ENCODE assay signal across 14 mouse cellular contexts in genomic region chr10:84772380-84773130, GRCm38 (mm10). TPM values are rescaled to one million over a fixed set of nuclear protein-coding genes. Genes with fewer than 3 reads are reported as not detected.
DNase-seq lines count a peak whose midpoint lies in the region; ATAC-seq and TF ChIP-seq lines count a peak whose summit lies in the region.
"Had no signal": no experiment of that assay in that cellular context is flagged by ENCODE, and none has a peak within 500 bp of the region (broad histone marks: within the 10 kb centered on the region; RNA-seq: fewer than 3 reads in every experiment).

No protein-coding gene starts in this region.

- no peak for TF ChIP-seq EP300 in stomach, postnatal 0 days (optimal IDR thresholded peaks at IDR 0.05)

- H3K4me3 ChIP-seq in forebrain, embryonic 10.5 days = no peak overlapping the region
- no peak overlapping the region for H3K4me3 ChIP-seq in forebrain, embryonic 12.5 days (replicated peaks)
- H3K4me3 ChIP-seq in midbrain, embryonic 10.5 days = no peak overlapping the region
- H3K4me3 ChIP-seq in midbrain, embryonic 16.5 days (ENCODE audit: low read depth, low read length) = no peak overlapping the region
- no peak overlapping the region for H3K4me3 ChIP-seq in heart, embryonic 15.5 days
- H3K4me3 ChIP-seq in stomach, postnatal 0 days (ENCODE audit: low read depth, low read length) = no peak overlapping the region
- H3K4me3 ChIP-seq: limb, embryonic 12.5 days had no signal

- H3K9ac ChIP-seq in forebrain, embryonic 12.5 days = no peak overlapping the region
- H3K9ac ChIP-seq in midbrain, embryonic 16.5 days (ENCODE audit: low read depth, low read length) = no peak overlapping the region
- no peak overlapping the region for H3K9ac ChIP-seq in heart, embryonic 15.5 days
- H3K9ac ChIP-seq in stomach, postnatal 0 days (ENCODE audit: low read length) = no peak overlapping the region
- H3K9ac ChIP-seq: forebrain, postnatal 0 days; limb, embryonic 12.5 days had no signal

- peak overlapping the region; percentile 17; the same call in 1 of the 2 replicates for H3K27ac ChIP-seq in forebrain, embryonic 10.5 days
- no peak overlapping the region for H3K27ac ChIP-seq in forebrain, embryonic 12.5 days
- peak overlapping the region; percentile 10; the same call in 1 of the 2 replicates for H3K27ac ChIP-seq in midbrain, embryonic 10.5 days (replicated peaks)
- H3K27ac ChIP-seq in midbrain, embryonic 16.5 days (ENCODE audit: low read length) = no peak overlapping the region
- H3K27ac ChIP-seq in heart, embryonic 15.5 days = peak overlapping the region; percentile 72
- H3K27ac ChIP-seq in stomach, postnatal 0 days (replicated peaks) = no peak overlapping the region
- H3K27ac ChIP-seq: limb, embryonic 12.5 days had no signal

- no peaks in the 10 kb centered on the region for H3K9me3 ChIP-seq in forebrain, embryonic 10.5 days
- H3K9me3 ChIP-seq in forebrain, embryonic 12.5 days = no peaks in the 10 kb centered on the region
- no peaks in the 10 kb centered on the region for H3K9me3 ChIP-seq in midbrain, embryonic 10.5 days (replicated peaks)
- H3K9me3 ChIP-seq in midbrain, embryonic 16.5 days (replicated peaks; ENCODE audit: control insufficient read depth, low read length, poor library complexity, severe bottlenecking) = no peaks in the 10 kb centered on the region
- H3K9me3 ChIP-seq in heart, embryonic 15.5 days (replicated peaks) = no peaks in the 10 kb centered on the region
- no peaks in the 10 kb centered on the region for H3K9me3 ChIP-seq in stomach, postnatal 0 days (ENCODE audit: control insufficient read depth, low read length)
- H3K9me3 ChIP-seq: limb, embryonic 12.5 days had no signal

- no peak overlapping the region for H3K4me2 ChIP-seq in forebrain, embryonic 12.5 days
- no peak overlapping the region for H3K4me2 ChIP-seq in midbrain, embryonic 16.5 days (ENCODE audit: low read length)
- H3K4me2 ChIP-seq in heart, embryonic 15.5 days = no peak overlapping the region
- no peak overlapping the region for H3K4me2 ChIP-seq in stomach, postnatal 0 days (replicated peaks; ENCODE audit: low read depth)
- H3K4me2 ChIP-seq: limb, embryonic 12.5 days had no signal

- no peak for DNase-seq in forebrain, embryonic 10.5 days (ENCODE audit: extremely low spot score, low spot score)
- DNase-seq in midbrain, embryonic 10.5 days (ENCODE audit: low spot score) = peak; percentile 38
- peak; percentile 86 for DNase-seq in telencephalon, adult 2 months (ENCODE audit: low read depth, low spot score)
- no peak for DNase-seq in stomach, postnatal 0 days (ENCODE audit: low spot score)
- no peak for DNase-seq in retina, postnatal 1 day
- DNase-seq: adrenal gland, postnatal 25 days; forebrain, postnatal 0 days; kidney, adult 9 months; lung, postnatal 14 days; spleen, adult 18-20 months had no signal

- peaks cover 19% of the 10 kb centered on the region for H3K4me1 ChIP-seq in forebrain, embryonic 10.5 days
- peaks cover 17% of the 10 kb centered on the region for H3K4me1 ChIP-seq in forebrain, embryonic 12.5 days
- peaks cover 30% of the 10 kb centered on the region for H3K4me1 ChIP-seq in midbrain, embryonic 10.5 days
- no peaks in the 10 kb centered on the region for H3K4me1 ChIP-seq in midbrain, embryonic 16.5 days (ENCODE audit: control insufficient read depth, insufficient read depth, low read length)
- peaks cover 34% of the 10 kb centered on the region for H3K4me1 ChIP-seq in heart, embryonic 15.5 days (replicated peaks)
- no peaks in the 10 kb centered on the region for H3K4me1 ChIP-seq in stomach, postnatal 0 days (replicated peaks; ENCODE audit: control insufficient read depth, insufficient read depth)
- H3K4me1 ChIP-seq: limb, embryonic 12.5 days had no signal

- no peak for TF ChIP-seq CTCF in stomach, postnatal 0 days (IDR thresholded peaks at IDR 0.05; ENCODE audit: low read depth)

- H3K27me3 ChIP-seq in forebrain, embryonic 10.5 days (ENCODE audit: poor library complexity, severe bottlenecking) = no peaks in the 10 kb centered on the region
- no peaks in the 10 kb centered on the region for H3K27me3 ChIP-seq in forebrain, embryonic 12.5 days
- H3K27me3 ChIP-seq in midbrain, embryonic 10.5 days (ENCODE audit: low read depth, poor library complexity, severe bottlenecking) = no peaks in the 10 kb centered on the region
- H3K27me3 ChIP-seq in midbrain, embryonic 16.5 days (ENCODE audit: control insufficient read depth, insufficient read depth, low read depth, low read length) = no peaks in the 10 kb centered on the region
- 0 out of 2 replicates have a peak, but pooled peaks cover 4% of the 10 kb centered on the region for H3K27me3 ChIP-seq in heart, embryonic 15.5 days
- no peaks in the 10 kb centered on the region for H3K27me3 ChIP-seq in stomach, postnatal 0 days (ENCODE audit: control insufficient read depth, insufficient read depth, low read length)
- H3K27me3 ChIP-seq: limb, embryonic 12.5 days had no signal

- ATAC-seq in forebrain, embryonic 12.5 days (ENCODE audit: low FRiP score) = no peak
- no peak for ATAC-seq in midbrain, embryonic 16.5 days
- ATAC-seq in heart, embryonic 15.5 days (replicated peaks; ENCODE audit: insufficient number of reproducible peaks, insufficient read depth, low FRiP score, low read depth) = peak; percentile 60
- no peak for ATAC-seq in stomach, postnatal 0 days (ENCODE audit: low FRiP score, low TSS enrichment)
- ATAC-seq: forebrain, postnatal 0 days had no signal

- H3K36me3 ChIP-seq in forebrain, embryonic 10.5 days (replicated peaks) = peaks cover 73% of the 10 kb centered on the region
- H3K36me3 ChIP-seq in forebrain, embryonic 12.5 days (replicated peaks) = peaks cover 5% of the 10 kb centered on the region
- peaks cover 98% of the 10 kb centered on the region for H3K36me3 ChIP-seq in midbrain, embryonic 10.5 days
- H3K36me3 ChIP-seq in midbrain, embryonic 16.5 days (ENCODE audit: control insufficient read depth, insufficient read depth, low read length) = no peaks in the 10 kb centered on the region
- H3K36me3 ChIP-seq in heart, embryonic 15.5 days = no peaks in the 10 kb centered on the region
- no peaks in the 10 kb centered on the region for H3K36me3 ChIP-seq in stomach, postnatal 0 days (ENCODE audit: control insufficient read depth, insufficient read depth, low read length)
- H3K36me3 ChIP-seq: limb, embryonic 12.5 days had no signal

- 93% methylated on average over 4 of the region's 4 CpGs for WGBS in forebrain, embryonic 10.5 days
- 82% methylated on average over 4 of the region's 4 CpGs for WGBS in forebrain, embryonic 12.5 days
- 89% methylated on average over 4 of the region's 4 CpGs for WGBS in midbrain, embryonic 10.5 days
- whole genome bisulfite sequencing in midbrain, embryonic 16.5 days = 76% methylated on average over 4 of the region's 4 CpGs
- 33% methylated on average over 4 of the region's 4 CpGs for WGBS in heart, embryonic 15.5 days
- WGBS in stomach, postnatal 0 days = 72% methylated on average over 4 of the region's 4 CpGs

RNA-seq across cellular contexts. Expression of gene Rfx4, which starts 16.7 kb away (rescaled TPM):
- polyA plus RNA-seq in forebrain, embryonic 10.5 days (2016; fragmentation: Nextera tagmentation; extraction: Ambion mirVana) = 24.8 and 26.1 TPM in 2 replicates
- 24.8 and 26.5 TPM in 2 replicates for polyA plus RNA-seq in forebrain, embryonic 12.5 days (2016; fragmentation: Nextera tagmentation; extraction: Ambion mirVana)
- polyA plus RNA-seq in midbrain, embryonic 10.5 days (2016; fragmentation: Nextera tagmentation; extraction: Ambion mirVana) = 61.8 and 70.6 TPM in 2 replicates
- 12.6 and 13.9 TPM in 2 replicates for polyA plus RNA-seq in midbrain, embryonic 16.5 days (2015; fragmentation: Nextera tagmentation; extraction: Ambion mirVana)
- 0.04 TPM in 1 of 2 replicates, not detected in the other for polyA plus RNA-seq in heart, embryonic 15.5 days (2015; fragmentation: Nextera tagmentation; extraction: Ambion mirVana)
- polyA plus RNA-seq in stomach, postnatal 0 days (2015; fragmentation: Nextera tagmentation; extraction: Ambion mirVana) = not detected in 2 replicates

Comparison
In these comparisons a context has a peak if more than half of its experiments do, and no peak if none do; other contexts are left out.
1. H3K27ac ChIP-seq: peak in forebrain, embryonic 10.5 days (single experiment), midbrain, embryonic 10.5 days (single experiment) and heart, embryonic 15.5 days (single experiment); none in forebrain, embryonic 12.5 days (single experiment), midbrain, embryonic 16.5 days (single experiment) and stomach, postnatal 0 days (single experiment).
2. DNase-seq: peak in midbrain, embryonic 10.5 days (single experiment) and telencephalon, adult 2 months (single experiment); none in forebrain, embryonic 10.5 days (single experiment), stomach, postnatal 0 days (single experiment) and retina, postnatal 1 day (single experiment).
3. RNA of gene Rfx4, which starts 16.7 kb away (polyA plus RNA-seq): 61.8 to 70.6 TPM in midbrain, embryonic 10.5 days, 24.8 to 26.5 TPM in forebrain, embryonic 12.5 days, 24.8 to 26.1 TPM in forebrain, embryonic 10.5 days and 12.6 to 13.9 TPM in midbrain, embryonic 16.5 days; 0.04 TPM in heart, embryonic 15.5 days and not detected in stomach, postnatal 0 days; every median in the first group is over 10 times any median in the second.